Mouse (Mus musculus) G1E-ER4 (cell line): Measurements from ENCODE around the gene Map7d1. TPM values are rescaled to one million over a fixed set of nuclear protein-coding genes. Genes with fewer than 3 reads are reported as not detected.

ENCODE experiments used
- GATA1 ChIP-seq: IDR thresholded peaks from one replicate; pipeline ENCODE4 v1.8.0; 2012; ENCODE audit warnings: low read length, inconsistent platforms
- polyA plus RNA-seq: library from polyadenylated mRNA; stranded (reverse); fragments of >175 nt; gene quantifications from 2 replicates; pipeline ENCODE4 v1.2.3, GENCODE M21; 2012

Map7d1 gene
- polyA plus RNA-seq, 1 experiment = 112 TPM

DNA sequence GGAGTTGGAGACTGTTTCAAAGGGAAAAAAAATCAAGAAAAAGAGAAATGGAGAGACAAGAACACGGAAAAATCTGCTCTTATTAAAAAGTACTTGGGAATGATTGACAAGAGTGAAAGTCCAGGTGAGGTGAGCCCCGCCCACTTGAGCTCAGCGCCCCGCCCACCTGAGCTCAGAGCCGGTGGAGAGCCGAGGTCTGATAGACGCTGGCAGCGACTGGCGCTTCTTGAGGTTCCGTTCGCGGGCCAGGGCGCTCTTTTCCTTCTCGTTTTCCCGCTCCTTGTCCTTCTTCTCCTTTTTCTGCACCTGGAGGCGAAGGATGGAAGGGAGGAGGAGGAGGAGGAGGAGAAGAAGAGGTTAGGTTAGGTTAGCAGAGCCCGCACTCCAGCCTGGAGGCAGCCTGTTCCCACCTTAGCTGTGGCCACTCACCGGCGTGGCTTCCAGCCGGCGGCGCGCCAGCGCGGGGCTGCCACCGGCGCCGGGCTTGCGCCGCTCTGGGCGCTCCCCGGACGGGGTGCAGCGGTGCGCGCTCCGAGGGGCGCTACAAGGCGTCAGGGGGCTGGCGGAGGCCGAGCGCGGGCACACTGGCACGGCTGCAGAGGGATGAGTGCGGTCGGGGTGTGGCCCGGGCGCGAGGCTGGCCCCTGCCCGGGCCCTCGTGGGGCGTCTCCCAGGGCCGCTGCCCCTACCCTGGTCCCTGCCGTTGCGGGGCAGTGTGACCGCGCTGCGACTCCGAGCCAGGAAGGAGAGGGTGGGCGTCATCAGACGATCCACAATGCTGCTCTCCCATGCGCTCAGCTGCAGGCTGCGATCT lies 19.5 kb downstream of the Map7d1 start:
- TF ChIP-seq GATA1 = no peak

DNA sequence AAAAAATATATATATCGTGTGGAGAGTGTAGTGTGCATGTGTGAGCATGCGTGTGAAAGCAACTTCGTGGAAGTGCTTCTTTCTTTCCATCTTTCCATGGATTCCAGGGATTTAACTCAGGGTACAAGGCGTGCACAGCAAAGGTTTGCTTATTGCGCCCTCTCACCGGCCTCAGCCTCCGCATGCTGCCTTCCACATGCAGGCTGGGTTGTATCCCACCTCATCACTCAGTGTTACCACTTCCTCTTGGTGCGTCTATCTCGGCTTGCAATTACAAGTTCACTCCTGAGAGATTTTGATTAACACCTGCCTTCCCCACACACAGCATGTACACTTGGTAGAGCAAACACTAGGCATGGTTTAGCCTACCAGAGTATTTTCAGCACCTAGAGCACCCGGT lies 21.0 kb downstream of the Map7d1 start:
- TF ChIP-seq GATA1 = no peak

DNA sequence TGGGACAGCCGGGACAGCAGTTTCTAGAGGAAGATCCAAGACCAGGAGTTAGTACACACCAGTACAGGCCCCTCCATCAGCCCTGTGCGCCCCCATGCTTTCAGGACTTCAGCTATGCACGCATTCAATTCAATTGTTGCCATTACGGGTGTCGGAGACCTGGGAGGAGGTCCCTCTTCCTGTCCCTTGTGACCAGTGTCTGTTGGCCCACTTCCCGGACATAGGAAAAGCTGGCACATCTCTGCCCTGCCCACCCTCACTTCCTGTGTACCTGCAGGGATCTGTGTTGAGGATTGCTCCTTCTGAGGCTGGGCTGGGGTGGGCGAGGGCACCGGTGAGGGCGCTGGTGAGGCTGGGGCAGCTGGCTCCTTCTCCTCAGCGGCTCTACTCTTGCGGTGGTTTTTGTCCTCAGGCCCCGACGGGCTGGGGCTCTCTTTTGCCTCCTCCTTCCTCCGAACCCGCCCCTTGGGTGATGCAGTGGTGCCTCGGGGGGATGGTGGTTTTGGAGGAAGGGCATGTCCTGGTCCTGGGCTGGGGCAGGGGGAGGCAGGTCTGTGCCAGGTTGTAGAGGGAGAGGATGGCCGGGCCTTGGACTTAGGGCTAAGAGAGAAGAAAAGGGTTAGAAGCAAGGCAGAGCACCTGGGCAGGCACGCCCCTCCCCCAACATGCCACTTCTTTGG lies 21.5 kb downstream of the Map7d1 start:
- no peak for TF ChIP-seq GATA1

- no peak for TF ChIP-seq GATA1
Measured at GRCm38 (mm10) chr4:126233676-126234308, 22.4 kb downstream of the Map7d1 start.

DNA sequence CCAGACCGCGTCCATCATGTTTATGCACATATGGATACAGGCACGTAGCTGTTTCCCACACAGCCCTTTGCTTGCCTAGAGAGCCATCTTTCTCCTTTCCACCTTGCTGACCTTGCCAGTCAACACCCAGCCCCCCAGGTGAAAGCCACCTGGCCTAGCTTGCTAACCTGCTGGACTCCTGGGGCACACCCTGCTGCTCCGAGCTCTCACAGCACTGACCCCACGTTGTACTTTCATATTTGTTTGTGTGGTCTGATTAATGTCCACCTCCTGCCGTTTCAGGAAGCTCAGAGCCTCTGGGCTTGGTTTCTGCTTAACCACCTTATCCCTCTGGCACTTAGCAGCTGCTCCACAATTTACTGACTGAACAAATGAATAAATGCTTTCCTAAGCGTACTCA lies 26.2 kb downstream of the Map7d1 start:
- no peak for TF ChIP-seq GATA1

DNA sequence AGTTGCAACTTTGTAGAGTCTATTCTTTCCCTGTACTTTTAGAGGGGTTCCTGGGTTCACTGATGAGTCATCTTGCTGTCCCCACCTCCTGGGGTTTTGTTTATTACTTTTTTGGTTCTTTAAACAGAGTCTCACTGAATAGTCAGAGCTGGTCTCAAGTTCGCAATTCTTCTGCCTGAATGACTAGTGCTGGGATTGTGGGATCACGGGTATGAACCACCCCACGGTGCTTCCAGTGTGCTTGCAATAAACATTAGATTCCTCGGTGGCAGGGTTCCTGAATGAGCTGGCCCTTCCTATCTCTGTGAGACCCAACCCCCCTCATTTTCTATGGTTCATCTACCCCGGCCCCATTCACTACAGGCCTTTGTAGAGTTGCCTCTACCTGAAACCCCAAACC lies 28.0 kb downstream of the Map7d1 start:
- TF ChIP-seq GATA1 = no peak

GRCm38 (mm10) chr4:126227077-126227761 lies 28.9 kb downstream of the Map7d1 start:
- no peak for TF ChIP-seq GATA1

- no peak for TF ChIP-seq GATA1
Measured at GRCm38 (mm10) chr4:126226640-126227039, 29.5 kb downstream of the Map7d1 start.

DNA sequence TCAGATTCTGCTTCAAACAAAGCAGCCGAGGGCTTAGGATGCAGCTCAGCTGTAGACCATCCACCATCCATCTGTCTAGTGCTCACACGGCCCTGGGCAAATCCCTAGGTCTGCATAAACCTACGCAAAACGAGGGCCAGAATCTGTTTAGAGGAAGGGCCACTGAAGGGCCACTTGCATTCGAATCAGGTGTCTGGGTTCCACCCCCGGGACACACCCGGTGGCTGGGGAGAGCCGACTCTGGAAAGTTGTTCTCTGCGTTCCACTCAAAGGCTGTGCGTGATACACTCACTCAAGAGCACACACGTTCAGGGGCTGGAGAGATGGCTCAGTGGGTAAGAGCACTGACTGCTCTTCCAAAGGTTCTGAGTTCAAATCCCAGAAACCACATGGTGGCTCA lies 33.5 kb downstream of the Map7d1 start:
- no peak for TF ChIP-seq GATA1

DNA sequence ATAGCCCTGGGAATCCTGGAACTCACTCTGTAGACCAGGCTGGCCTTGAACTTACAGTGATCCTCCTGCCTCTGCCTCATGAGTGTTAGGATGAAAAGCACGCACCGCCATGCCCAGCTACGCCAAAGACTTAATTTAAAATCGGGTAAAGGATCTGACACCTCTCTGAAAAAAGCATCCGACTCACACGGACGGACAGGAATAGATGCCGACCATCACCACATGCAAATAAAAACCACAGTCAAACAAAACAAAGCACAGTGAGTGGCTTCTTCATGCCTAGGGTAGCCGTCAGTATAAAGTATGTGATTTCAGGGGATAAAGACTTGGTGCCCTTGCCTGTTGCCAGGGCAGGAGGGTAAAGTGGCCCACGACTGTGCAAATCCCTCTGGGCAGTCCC lies 36.1 kb downstream of the Map7d1 start:
- TF ChIP-seq GATA1 = no peak

DNA sequence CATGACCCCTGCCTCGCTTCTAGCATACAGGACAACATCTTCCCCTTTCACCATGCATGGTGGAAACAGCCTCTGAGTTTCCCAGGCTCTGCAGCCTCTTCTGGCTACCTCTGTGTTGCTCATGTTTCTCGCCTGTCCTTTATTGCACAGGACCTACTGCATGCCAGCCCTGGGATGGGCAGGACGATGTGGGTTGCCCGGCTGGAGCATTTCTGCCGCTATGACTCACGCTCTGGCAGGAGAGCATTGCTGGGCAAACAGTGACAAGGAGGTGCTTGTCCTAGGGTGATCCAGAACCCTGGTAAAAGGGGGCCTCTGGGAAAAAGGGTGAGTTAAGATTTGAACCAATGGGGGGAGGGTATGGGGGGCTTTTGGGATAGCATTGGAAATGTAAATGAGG lies 38.4 kb downstream of the Map7d1 start:
- TF ChIP-seq GATA1 = no peak

- no peak for TF ChIP-seq GATA1
Measured at GRCm38 (mm10) chr4:126207081-126207480, 49.1 kb downstream of the Map7d1 start.

DNA sequence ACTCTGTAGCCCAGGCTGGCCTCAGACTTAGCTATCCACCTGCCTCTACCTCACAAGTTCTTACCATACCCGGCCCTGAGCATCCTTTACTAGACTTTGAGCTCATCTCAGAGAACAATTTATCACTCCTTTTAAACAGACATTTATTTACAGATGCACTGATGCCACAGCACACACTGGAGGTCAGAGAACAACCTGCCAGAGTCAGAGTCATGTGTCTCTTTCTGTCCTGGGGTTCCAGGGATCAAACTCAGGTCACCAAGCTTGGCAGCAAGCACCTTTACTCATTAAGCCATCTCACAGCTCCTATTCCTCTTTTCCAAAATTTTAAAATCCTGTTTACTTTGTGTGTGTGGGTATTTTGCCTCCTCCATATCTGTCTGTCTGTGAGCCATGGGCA lies 50.8 kb downstream of the Map7d1 start:
- no peak for TF ChIP-seq GATA1

GRCm38 (mm10) chr4:126204661-126205230 lies 51.4 kb downstream of the Map7d1 start:
- no peak for TF ChIP-seq GATA1

GRCm38 (mm10) chr4:126204016-126204415 lies 52.1 kb downstream of the Map7d1 start:
- TF ChIP-seq GATA1 = no peak
